Mouse (Mus musculus): Measurements from ENCODE around the gene Rusc2. TPM values are rescaled to one million over a fixed set of nuclear protein-coding genes. Genes with fewer than 3 reads are reported as not detected.

Gene Rusc2
- total RNA-seq, 2 experiments from 2014 or later = 135 TPM

GRCm38 (mm10) chr4:43428180-43428861 lies 46.5 kb downstream of the Rusc2 start:
- intact Hi-C loops (cut with DNase I) = no loop called here
- DNase-seq (ENCODE audit: low spot score in 2 of 2) = no peak

- intact Hi-C loops (cut with DNase I) = no loop called here
- peak in 1 of 2 experiments; percentile 4 for DNase-seq (ENCODE audit: low spot score in 2 of 2)
These were observed 47.2 kb downstream of the Rusc2 start, which contains the start of gene Fam166b for GRCm38 (mm10) chr4:43428946-43429345. Fam166b (minus strand) TSS chr4:43429134.

GRCm38 (mm10) chr4:43431690-43432089 lies 49.9 kb downstream of the Rusc2 start:
- intact Hi-C loops (cut with DNase I) = no loop called here
- peak; percentile 72 to 73 for DNase-seq (ENCODE audit: low spot score in 2 of 2)

GRCm38 (mm10) chr4:43432832-43433231 lies 51.1 kb downstream of the Rusc2 start:
- intact Hi-C loops (cut with DNase I) = no loop called here
- no peak for DNase-seq (ENCODE audit: low spot score in 2 of 2)

- DNase-seq (ENCODE audit: low spot score in 2 of 2) = no peak
- intact Hi-C loops (cut with DNase I) = loop anchor here (1.0 to 2.0 kb wide), 3 partner anchors 37 to 121 kb away; partner anchors contain the start of genes Creb3 and Tln1
These were observed 59.9 kb downstream of the Rusc2 start, which contains the start of gene Tesk1 for GRCm38 (mm10) chr4:43441639-43442038. Tesk1 (plus strand) TSS chr4:43441939.

GRCm38 (mm10) chr4:43442044-43442443 lies 60.3 kb downstream of the Rusc2 start:
- intact Hi-C loops (cut with DNase I) = loop anchor here (1.0 to 2.0 kb wide), 3 partner anchors 36 to 121 kb away; partner anchors contain the start of genes Creb3 and Tln1

GRCm38 (mm10) chr4:43442456-43443361 lies 60.9 kb downstream of the Rusc2 start:
- intact Hi-C loops (cut with DNase I) = loop anchor here (1.0 to 2.0 kb wide), 3 partner anchors 36 to 120 kb away; partner anchors contain the start of genes Creb3 and Tln1
- DNase-seq (ENCODE audit: low spot score in 2 of 2) = peak; percentile 76 to 80

More at GRCm38 (mm10) chr4:43442044-43442443, 60.3 kb downstream of the Rusc2 start:
- DNase-seq (ENCODE audit: low spot score in 2 of 2) = peak; percentile 99 to 100

GRCm38 (mm10) chr4:43443511-43443910 lies 61.7 kb downstream of the Rusc2 start:
- DNase-seq (ENCODE audit: low spot score in 2 of 2) = no peak
- intact Hi-C loops (cut with DNase I) = loop anchor here (2.0 kb wide), 1 partner anchor 119 kb away; the partner anchor contains the start of genes Creb3 and Tln1

GRCm38 (mm10) chr4:43447251-43447650 lies 65.5 kb downstream of the Rusc2 start:
- intact Hi-C loops (cut with DNase I) = no loop called here
- no peak for DNase-seq (ENCODE audit: low spot score in 2 of 2)

DNA sequence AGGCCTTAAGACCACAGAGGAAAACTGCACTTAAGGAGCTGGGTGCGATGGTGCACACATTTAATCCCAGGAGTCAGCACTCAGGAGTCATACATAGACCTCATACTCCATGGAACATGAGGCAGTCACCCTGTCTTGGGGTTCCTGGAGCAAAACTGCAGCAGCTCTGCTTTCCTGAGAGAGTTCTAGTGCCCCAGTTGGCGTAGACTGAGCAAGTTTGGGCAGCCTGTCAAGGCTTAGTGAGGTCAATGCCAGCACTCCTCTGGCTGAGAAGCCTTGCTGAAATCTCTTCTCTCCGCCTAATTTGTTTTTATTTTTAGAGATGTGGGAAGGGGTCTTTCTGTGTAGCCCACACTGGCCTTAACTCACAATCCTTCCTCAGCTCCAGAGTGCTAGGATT lies 66.8 kb downstream of the Rusc2 start:
- intact Hi-C loops (cut with DNase I) = no loop called here
- no peak for DNase-seq (ENCODE audit: low spot score in 2 of 2)

DNA sequence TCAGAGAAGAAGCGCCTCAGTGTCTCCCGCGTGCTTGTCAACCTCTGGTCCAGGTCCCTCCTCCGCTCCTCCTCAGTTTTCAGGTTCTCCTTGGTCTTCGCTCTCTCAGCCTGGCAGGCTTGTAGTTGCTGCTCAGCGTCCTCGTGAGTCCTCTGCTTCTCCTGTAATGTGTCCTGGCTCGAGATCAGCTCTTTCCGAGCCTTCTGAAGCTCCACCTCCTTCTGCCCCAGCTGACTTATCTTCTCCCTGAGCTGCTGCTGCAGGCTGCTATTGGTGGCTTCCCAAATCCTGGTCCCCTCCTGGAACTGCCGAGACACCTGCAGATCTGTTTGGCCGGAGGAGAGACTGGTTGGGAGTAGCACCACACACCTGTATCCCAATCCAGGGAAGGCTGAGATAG lies 70.5 kb downstream of the Rusc2 start:
- no peak for DNase-seq (ENCODE audit: low spot score in 2 of 2)
- intact Hi-C loops (cut with DNase I) = no loop called here

- DNase-seq (ENCODE audit: low spot score in 2 of 2) = no peak
- intact Hi-C loops (cut with DNase I) = no loop called here
These were observed 71.6 kb downstream of the Rusc2 start for GRCm38 (mm10) chr4:43453413-43453812.

GRCm38 (mm10) chr4:43454041-43454836 lies 72.5 kb downstream of the Rusc2 start, which contains the start of gene Cd72:
Cd72 (minus strand) TSS chr4:43454628.
- intact Hi-C loops (cut with DNase I) = no loop called here
- DNase-seq (ENCODE audit: low spot score in 2 of 2) = no peak

DNA sequence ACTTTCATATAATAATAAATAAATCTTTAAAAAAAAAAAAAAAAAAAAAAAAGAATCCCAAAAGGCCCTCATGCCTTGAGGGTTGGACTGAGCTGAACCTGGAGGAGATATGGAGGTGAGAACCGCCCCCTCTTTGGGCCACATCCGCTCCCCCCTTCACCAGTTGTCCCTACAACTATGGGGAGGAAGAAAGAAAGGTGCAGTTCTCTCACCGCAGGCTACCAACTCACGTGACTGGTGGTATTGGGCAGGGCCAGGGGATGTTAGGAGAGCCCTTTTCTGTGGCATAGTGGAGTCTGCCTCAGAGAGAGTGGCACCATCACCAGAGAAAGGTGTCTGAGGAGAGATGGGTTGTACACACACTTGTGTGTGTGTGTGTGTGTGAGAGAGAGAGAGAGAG lies 74.7 kb downstream of the Rusc2 start:
- no peak for DNase-seq (ENCODE audit: low spot score in 2 of 2)
- intact Hi-C loops (cut with DNase I) = no loop called here

DNA sequence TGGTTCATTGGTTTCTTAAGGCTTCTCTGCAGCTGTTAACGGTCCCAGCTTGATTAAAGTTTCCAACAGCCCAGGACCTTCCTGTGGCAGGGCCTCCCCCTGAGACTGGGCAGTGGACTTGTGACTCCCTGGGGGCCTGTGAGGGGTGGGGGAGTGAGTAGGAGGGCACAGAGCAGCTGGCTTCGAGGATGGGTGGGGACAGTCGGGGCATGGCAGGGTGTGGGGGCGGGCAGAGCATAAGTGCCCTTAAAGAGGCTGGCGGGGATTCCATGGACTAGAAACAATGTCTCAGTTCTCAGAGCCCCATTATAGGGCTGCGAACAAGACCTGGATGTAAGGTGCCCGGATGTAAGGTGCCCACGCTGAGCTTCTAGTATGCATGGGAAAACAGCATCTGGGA lies 75.3 kb downstream of the Rusc2 start:
- intact Hi-C loops (cut with DNase I) = no loop called here
- no peak for DNase-seq (ENCODE audit: low spot score in 2 of 2)

- intact Hi-C loops (cut with DNase I) = no loop called here
- no peak for DNase-seq (ENCODE audit: low spot score in 2 of 2)
These were observed 81.3 kb downstream of the Rusc2 start for GRCm38 (mm10) chr4:43463102-43463501.

DNA sequence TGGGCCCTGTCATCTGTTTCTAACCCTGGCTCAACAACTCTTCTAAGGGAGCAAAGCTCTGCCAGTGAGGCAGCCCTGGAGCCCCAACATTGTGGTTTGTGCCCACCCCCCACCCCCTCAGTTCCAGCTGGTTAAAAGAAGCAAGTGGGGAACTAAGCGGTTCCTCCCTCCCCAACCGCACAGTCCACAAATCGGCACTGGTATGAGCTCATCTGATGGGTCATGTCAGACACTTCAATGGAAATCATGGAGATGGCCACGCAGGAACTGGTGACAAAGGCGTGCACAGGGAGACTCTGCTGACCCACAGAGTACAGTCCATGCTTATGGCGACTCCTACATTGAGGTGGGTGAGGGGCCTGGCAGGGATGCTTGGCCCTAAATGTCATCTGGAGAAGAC lies 84.2 kb downstream of the Rusc2 start:
- intact Hi-C loops (cut with DNase I) = no loop called here
- DNase-seq (ENCODE audit: low spot score in 2 of 2) = no peak

DNA sequence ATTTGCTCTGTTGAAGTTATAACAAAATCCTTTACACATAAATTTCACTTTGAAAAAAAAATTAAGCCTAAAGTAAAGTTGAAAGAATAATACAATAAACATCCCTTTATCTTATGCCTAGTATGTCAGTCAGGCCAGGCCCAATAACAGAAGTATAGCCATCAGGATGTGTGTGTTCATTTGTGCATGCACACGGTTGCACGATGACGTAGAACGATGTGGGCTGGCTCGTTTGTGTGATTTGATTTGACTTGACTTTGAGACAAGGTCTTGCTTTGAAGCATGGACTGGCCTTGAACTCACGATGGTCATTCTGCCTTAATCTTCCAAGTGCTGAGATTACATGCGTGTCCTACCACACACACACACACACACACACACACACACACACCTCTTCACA lies 85.1 kb downstream of the Rusc2 start:
- intact Hi-C loops (cut with DNase I) = no loop called here
- DNase-seq (ENCODE audit: low spot score in 2 of 2) = no peak

GRCm38 (mm10) chr4:43470301-43470700 lies 88.5 kb downstream of the Rusc2 start:
- intact Hi-C loops (cut with DNase I) = no loop called here
- DNase-seq (ENCODE audit: low spot score in 2 of 2) = no peak

Data from left cerebral cortex, postnatal 36 days (tissue).